Mouse (Mus musculus) midbrain, embryonic 15.5 days (tissue): ENCODE measurements around the gene Foxi1. TPM values are rescaled to one million over a fixed set of nuclear protein-coding genes. Genes with fewer than 3 reads are reported as not detected.
"Not testable (repeated sequence)": the region's sequence is repeated elsewhere in the genome, so short reads cannot be mapped to it uniquely, and the experiment has no call there.

Experiments used
- ATAC-seq: fragments of 200-750 bp; cut with Nextera tagmentation; replicated peaks from 2 replicates; pipeline ENCODE4 v1.8.0; 2017; ENCODE audit warnings: moderate TSS enrichment
- H3K27ac ChIP-seq: fragments of 300-500 bp; sonication (generic); 2 replicates; pipeline ENCODE4 v1.5.1; 2015; ENCODE audit warnings: mild to moderate bottlenecking, inconsistent platforms
- H3K27me3 ChIP-seq: fragments of 300-500 bp; sonication (generic); replicated peaks from 2 replicates; pipeline ENCODE4 v1.6.1; 2015; ENCODE audit warnings: inconsistent platforms
- H3K36me3 ChIP-seq: fragments of 300-500 bp; sonication (generic); replicated peaks from 2 replicates; pipeline ENCODE4 v1.6.1; 2015; ENCODE audit warnings: inconsistent platforms
- H3K4me1 ChIP-seq: fragments of 300-500 bp; sonication (generic); 2 replicates; pipeline ENCODE4 v1.6.1; 2015; ENCODE audit warnings: inconsistent platforms
- H3K4me2 ChIP-seq: fragments of 300-500 bp; sonication (generic); 2 replicates; pipeline ENCODE4 v1.6.1; 2015; ENCODE audit warnings: inconsistent platforms, mild to moderate bottlenecking, moderate library complexity
- H3K4me3 ChIP-seq: fragments of 300-500 bp; sonication (generic); 2 replicates; pipeline ENCODE4 v1.5.1; 2015; ENCODE audit warnings: mild to moderate bottlenecking, inconsistent platforms
- H3K9ac ChIP-seq: fragments of 300-500 bp; sonication (generic); 2 replicates; pipeline ENCODE4 v1.6.1; 2015; ENCODE audit warnings: mild to moderate bottlenecking, inconsistent platforms
- H3K9me3 ChIP-seq: fragments of 300-500 bp; sonication (generic); 2 replicates; pipeline ENCODE4 v1.6.1; 2016; ENCODE audit warnings: inconsistent platforms
- WGBS: fragments of 180-500 bp; shearing (Covaris S2); methylation state at CpG from one replicate; pipeline ENCODE4 v1.1.7; 2015; ENCODE audit warnings: mixed read lengths; 5-methylcytosine and 5-hydroxymethylcytosine counted together
- polyA plus RNA-seq: library from polyadenylated mRNA; unstranded; fragments of >200 nt; fragmentation: Nextera tagmentation; extraction: Ambion mirVana; gene quantifications from 2 replicates; pipeline ENCODE4 v1.2.1, GENCODE M21; 2015

Gene Foxi1
- polyA plus RNA-seq: not detected in 2 replicates

DNA sequence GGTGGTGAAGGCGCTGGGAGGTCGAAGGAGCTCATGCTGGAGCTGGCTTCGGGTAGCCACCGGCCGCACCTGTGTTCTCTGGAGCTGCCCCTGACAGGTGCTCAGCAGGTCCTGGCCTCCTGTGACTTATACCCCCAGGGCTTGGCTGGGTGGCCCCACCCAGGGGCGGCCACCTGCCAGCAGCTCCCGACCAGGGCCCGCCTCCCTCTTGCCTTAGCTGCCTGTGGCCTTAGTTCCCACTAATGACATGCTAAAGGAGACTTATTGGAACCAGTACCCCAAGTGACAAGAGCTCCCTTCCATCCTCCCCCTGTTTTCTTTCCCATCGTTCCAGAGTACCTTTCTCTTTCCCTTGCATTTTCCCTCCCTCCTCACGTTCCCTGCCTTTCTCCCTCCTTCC, at the start of gene Foxi1:
Gene Foxi1, minus strand, starts transcription at position 101 of the 400 bp plus-strand sequence.
- no peaks in the 10 kb centered on the region for H3K36me3 ChIP-seq
- no peak within 1 kb of the TSS for H3K27ac ChIP-seq
- no peaks in the 10 kb centered on the region for H3K27me3 ChIP-seq
- no peaks in the 10 kb centered on the region for H3K9me3 ChIP-seq
- no peak within 1 kb of the TSS for H3K4me2 ChIP-seq
- WGBS: 79% methylated on average over 10 of the region's 10 CpGs
- no peak for ATAC-seq
- no peaks in the 10 kb centered on the region for H3K4me1 ChIP-seq
- H3K9ac ChIP-seq: no peak within 1 kb of the TSS
- no peak within 1 kb of the TSS for H3K4me3 ChIP-seq

DNA sequence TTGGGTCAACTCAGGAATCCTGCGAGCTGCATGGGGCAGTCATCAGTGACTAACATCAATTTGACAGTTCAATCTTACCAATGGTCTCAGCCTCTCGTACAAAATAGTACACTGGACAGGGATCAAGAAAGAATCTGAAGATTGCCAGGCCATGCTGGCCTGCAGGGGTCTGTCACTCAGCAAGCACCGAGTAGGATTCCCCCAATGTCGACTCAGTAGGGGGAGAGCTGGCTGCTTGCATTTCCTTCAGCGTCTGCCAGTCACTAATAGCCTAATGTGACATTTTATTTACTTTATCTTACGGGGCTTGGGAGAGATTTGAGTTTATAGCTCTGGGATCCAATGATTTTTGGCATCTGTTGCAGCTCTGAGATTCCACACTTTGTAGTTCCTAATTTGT, 35.1 kb upstream of the Foxi1 start:
- Histone ChIP-seq H3K9me3 (no peaks in the 10 kb centered on the region), H3K9ac (no peak overlapping the region), H3K4me3 (no peak overlapping the region), H3K27me3 (no peaks in the 10 kb centered on the region), H3K27ac (no peak overlapping the region), H3K36me3 (no peaks in the 10 kb centered on the region), H3K4me2 (no peak overlapping the region), H3K4me1 (no peaks in the 10 kb centered on the region)
- ATAC-seq: no peak
- WGBS: 60% methylated on average over 6 of the region's 6 CpGs

DNA sequence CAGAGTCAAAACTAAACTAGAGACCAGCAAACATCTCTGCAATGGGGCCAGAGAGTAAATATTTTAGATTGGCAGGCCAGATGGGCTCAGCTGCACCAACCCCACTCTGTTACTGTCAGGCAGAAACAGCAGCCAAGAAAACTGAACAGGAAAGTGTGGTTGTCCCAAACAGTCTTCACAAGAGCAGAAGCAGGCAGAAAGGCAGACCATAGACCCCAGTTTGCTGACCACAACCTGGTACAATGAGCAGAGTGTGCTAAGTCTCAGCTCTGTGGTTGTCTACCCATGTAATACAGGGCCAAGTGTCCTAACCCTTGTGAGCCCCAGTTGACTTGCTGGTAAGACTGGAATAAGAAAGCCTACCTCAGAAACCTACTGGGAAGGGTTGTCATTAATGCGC, 32.4 kb upstream of the Foxi1 start:
- Histone ChIP-seq H3K4me3 (no peak overlapping the region), H3K4me1 (no peaks in the 10 kb centered on the region), H3K9me3 (no peaks in the 10 kb centered on the region), H3K27me3 (no peaks in the 10 kb centered on the region), H3K36me3 (no peaks in the 10 kb centered on the region), H3K4me2 (no peak overlapping the region), H3K27ac (no peak overlapping the region), H3K9ac (no peak overlapping the region)
- 91% methylated on average over 1 of the region's 1 CpGs for WGBS
- no peak for ATAC-seq

DNA sequence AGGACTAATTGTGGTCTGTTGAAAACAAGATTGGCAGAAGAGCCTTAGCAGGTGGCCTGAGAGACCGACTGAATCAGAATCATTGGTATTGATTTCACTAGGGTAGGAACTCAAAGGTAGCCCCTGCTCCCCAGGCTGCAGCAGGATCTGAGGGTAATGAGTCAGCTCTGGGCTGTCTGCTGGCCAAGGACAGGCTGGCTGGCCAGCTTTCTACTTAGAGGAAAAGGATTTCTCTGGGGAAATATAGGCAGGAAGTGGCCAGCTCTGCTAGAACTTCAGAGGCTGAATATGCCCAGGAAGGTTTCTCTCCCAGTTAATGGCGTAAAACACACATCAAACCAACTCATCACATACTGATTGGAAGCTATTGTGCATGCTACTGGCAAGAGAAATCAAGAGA, 31.8 kb upstream of the Foxi1 start:
- WGBS: 87% methylated on average over 2 of the region's 2 CpGs
- no peaks in the 10 kb centered on the region for H3K9me3 ChIP-seq
- no peaks in the 10 kb centered on the region for H3K36me3 ChIP-seq
- no peak for ATAC-seq
- no peak overlapping the region for H3K9ac ChIP-seq
- H3K4me3 ChIP-seq: no peak overlapping the region
- no peaks in the 10 kb centered on the region for H3K27me3 ChIP-seq
- H3K27ac ChIP-seq: no peak overlapping the region
- no peaks in the 10 kb centered on the region for H3K4me1 ChIP-seq
- no peak overlapping the region for H3K4me2 ChIP-seq

DNA sequence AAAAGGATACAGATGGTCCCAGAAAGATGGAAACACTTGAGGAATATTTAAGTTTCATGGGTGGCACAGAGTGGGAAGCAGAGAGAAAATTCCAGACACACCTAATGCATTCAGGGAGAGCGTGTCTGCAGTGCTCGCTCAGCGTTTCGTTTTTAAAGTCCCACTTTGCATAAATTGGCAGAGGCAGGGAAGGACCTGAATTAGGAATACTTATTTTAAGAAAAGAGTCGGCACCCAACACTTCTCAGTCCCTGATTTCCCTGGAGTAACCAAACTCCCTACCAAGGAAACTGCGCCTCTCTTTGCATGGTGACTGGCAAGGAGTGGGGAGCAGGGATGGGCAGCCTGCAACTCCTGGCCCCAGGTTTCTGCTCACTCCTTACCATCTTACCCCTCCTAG, 29.0 kb upstream of the Foxi1 start:
- no peak for ATAC-seq
- Histone ChIP-seq H3K27ac (no peak overlapping the region), H3K9me3 (no peaks in the 10 kb centered on the region), H3K4me2 (no peak overlapping the region), H3K4me3 (no peak overlapping the region), H3K4me1 (no peaks in the 10 kb centered on the region), H3K27me3 (no peaks in the 10 kb centered on the region), H3K9ac (no peak overlapping the region), H3K36me3 (no peaks in the 10 kb centered on the region)
- 83% methylated on average over 6 of the region's 6 CpGs for WGBS

DNA sequence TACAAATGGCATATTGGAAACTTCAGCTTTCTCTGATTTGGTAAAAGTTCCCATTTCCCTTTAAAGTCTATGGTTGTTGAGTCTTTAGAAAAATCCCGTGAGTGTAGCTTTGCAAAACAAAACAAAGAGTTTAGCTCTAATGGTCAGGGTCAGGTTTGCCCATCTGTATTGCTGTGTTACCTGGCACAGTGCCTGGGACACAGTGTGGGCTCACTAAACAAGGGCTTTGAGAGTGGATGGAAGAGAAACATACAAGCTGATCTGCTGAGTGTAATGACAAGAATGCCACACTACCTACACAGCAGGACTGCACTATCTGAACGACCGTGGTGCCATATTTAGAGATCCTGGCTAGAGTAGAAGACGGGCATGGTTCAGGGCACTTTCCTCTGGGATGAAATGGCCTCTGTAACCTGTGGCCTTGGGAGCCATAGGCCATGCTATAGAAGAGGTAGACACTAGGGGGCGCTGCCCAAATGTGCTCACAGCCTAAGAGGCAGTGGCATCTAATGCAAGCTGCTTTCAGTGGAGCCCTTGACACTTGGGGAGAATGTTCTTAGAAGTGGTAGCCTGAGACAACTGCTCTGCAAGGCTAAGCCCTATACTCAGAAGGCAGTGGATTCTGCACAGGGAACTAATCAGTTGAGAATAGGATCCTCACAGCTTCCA, 28.3 kb upstream of the Foxi1 start:
- Histone ChIP-seq H3K4me3 (no peak overlapping the region), H3K9ac (no peak overlapping the region), H3K36me3 (no peaks in the 10 kb centered on the region), H3K4me1 (no peaks in the 10 kb centered on the region), H3K4me2 (no peak overlapping the region), H3K9me3 (no peaks in the 10 kb centered on the region), H3K27me3 (no peaks in the 10 kb centered on the region), H3K27ac (no peak overlapping the region)
- WGBS: 43% methylated on average over 5 of the region's 5 CpGs
- ATAC-seq: no peak

DNA sequence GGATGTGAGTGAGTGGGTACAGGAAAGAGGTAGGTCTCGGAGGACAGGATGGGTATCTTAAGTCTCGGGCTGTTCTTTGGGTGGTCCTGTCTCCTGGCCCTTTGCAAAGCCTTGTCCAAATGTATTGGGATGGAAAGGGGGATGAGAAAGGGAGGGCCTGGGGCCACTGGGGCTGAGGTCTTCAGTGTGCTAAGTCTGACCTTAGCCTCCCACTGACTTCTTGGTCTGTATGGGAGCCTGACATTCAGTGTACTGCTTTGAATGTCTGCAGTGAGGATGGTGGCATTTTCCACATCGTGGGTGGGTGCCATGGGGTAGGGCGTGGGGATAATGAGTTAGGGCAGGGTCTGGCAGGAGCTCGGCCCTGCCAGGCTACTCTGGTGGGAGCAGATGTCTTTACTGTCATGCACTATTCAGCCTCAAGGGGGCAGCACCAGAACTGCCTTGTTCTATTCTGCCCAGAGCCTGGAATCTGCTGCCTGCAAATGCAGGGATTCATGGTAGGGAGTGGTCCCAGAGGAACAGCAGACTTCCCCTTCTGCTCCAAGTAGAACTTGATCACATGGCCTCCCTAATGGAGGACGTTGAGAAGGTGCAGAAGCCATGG, 21.0 kb upstream of the Foxi1 start:
- Histone ChIP-seq H3K9ac (no peak overlapping the region), H3K4me2 (no peak overlapping the region), H3K9me3 (no peaks in the 10 kb centered on the region), H3K27ac (no peak overlapping the region), H3K4me3 (no peak overlapping the region), H3K27me3 (no peaks in the 10 kb centered on the region), H3K4me1 (no peaks in the 10 kb centered on the region), H3K36me3 (no peaks in the 10 kb centered on the region)
- peak; percentile 75 for ATAC-seq
- WGBS: 43% methylated on average over 6 of the region's 6 CpGs

DNA sequence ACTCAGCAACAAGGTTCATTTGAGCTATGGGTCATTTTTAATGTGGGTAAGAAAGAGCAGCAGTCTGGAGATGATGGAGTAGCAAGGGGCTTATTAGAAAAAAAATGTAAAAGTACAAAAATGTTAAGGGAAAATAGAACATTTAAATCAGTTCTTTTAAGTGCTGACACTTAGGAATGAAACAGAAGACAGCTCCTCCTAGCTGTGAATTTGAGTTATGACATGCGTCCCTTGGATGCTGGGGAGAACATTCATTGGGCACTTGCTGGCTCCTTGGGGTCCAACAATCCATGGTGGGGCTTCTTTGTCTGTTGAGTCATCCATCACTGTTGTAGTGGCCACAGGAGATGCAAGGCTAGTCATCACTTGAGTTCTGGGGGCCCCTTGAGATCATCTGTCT, 19.3 kb upstream of the Foxi1 start:
- no peak overlapping the region for H3K9ac ChIP-seq
- no peak overlapping the region for H3K4me2 ChIP-seq
- H3K27ac ChIP-seq: no peak overlapping the region
- no peaks in the 10 kb centered on the region for H3K27me3 ChIP-seq
- H3K4me1 ChIP-seq: no peaks in the 10 kb centered on the region
- no peak for ATAC-seq
- H3K36me3 ChIP-seq: no peaks in the 10 kb centered on the region
- no peak overlapping the region for H3K4me3 ChIP-seq
- H3K9me3 ChIP-seq: no peaks in the 10 kb centered on the region
- WGBS: 62% methylated on average over 1 of the region's 1 CpGs

DNA sequence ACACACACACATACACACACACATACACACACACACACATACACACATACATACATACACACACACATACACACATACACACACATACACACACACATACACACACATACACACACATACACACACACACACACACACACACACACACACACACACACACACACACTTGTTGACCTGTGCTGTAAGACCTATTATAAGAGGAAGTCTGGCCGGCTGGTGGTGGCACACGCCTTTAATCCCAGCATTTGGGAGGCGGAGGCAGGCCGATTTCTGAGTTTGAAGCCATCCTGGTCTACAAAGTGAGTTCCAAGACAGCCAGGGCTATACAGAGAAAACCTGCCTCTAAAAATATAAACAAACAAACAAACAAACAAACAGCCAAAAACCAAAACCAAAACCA, 12.7 kb upstream of the Foxi1 start:
- H3K4me1 ChIP-seq, H3K9ac ChIP-seq, H3K27ac ChIP-seq, H3K36me3 ChIP-seq, H3K9me3 ChIP-seq, H3K4me2 ChIP-seq, H3K27me3 ChIP-seq, ATAC-seq, H3K4me3 ChIP-seq: not testable (repeated sequence)
- 85% methylated on average over 4 of the region's 4 CpGs for WGBS

DNA sequence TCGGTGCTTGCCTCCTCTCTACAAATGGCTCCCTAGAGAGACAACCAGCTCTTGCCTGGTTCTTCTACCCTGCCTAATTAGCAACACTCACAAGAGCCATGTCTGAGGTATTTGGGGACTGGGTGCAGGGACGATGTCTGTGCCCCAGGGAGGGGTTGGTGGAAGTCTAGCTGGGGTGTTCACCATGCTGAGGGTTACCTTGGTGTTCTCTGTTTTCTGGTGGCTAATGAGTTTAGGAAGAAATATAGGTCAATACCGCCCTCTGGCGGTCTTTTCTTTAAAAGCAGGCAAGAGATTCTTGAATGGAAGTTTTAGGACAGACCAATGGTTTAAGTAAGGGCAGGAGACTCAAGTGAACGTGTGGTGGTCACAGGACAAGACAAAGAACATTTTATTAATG, 5.0 kb upstream of the Foxi1 start:
- 15% methylated on average over 5 of the region's 5 CpGs for WGBS
- no peaks in the 10 kb centered on the region for H3K36me3 ChIP-seq
- no peak overlapping the region for H3K4me3 ChIP-seq
- no peaks in the 10 kb centered on the region for H3K9me3 ChIP-seq
- no peaks in the 10 kb centered on the region for H3K4me1 ChIP-seq
- no peaks in the 10 kb centered on the region for H3K27me3 ChIP-seq
- no peak overlapping the region for H3K27ac ChIP-seq
- no peak overlapping the region for H3K4me2 ChIP-seq
- no peak overlapping the region for H3K9ac ChIP-seq
- peak; percentile 50; the same call in 1 of the 2 replicates for ATAC-seq

DNA sequence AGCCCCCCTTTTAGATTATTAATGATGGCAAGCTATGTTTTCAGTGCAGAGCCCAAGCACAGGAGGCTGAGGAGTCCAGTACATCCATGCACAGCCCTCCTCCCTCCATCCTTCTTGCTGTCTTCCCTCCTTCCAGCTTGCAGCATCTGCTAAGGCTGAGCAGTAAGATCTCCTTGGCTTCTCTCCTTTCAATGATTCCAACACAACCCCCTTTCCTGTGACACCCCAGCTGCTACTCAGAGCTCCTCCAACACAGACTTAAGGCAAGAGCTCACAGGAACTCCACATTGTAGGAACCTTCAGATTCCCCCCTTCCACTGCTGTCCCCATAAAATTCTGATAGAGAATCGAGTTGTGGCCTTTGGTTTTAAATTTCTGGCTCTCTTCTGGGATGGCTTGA, 5.1 kb downstream of the Foxi1 start:
- H3K9me3 ChIP-seq: no peaks in the 10 kb centered on the region
- no peak overlapping the region for H3K4me3 ChIP-seq
- ATAC-seq: no peak
- H3K27me3 ChIP-seq: no peaks in the 10 kb centered on the region
- H3K9ac ChIP-seq: no peak overlapping the region
- H3K4me1 ChIP-seq: no peaks in the 10 kb centered on the region
- 54% methylated on average over 1 of the region's 1 CpGs for WGBS
- H3K36me3 ChIP-seq: no peaks in the 10 kb centered on the region
- H3K4me2 ChIP-seq: no peak overlapping the region
- no peak overlapping the region for H3K27ac ChIP-seq

DNA sequence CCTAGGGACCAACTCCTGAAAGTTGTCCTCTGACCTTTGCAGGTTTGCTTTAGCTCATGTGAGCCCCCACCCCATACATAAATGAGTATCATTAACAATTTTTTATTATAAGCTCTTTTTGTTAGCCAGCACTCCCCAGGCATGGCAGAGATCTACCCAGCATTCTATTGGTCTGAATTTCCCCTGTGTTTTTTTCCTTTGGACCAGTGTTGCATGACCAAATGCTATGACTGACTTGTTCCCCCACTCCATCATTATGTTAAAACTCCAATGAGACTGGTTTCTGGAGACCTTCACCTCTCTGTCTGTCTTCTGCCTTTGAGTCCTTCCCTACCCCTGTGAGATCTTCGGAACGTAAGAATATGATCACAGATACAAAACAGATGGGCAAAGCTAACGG, 12.7 kb downstream of the Foxi1 start:
- Histone ChIP-seq H3K4me1 (no peaks in the 10 kb centered on the region), H3K4me2 (no peak overlapping the region), H3K9me3 (no peaks in the 10 kb centered on the region), H3K27ac (no peak overlapping the region), H3K4me3 (no peak overlapping the region), H3K9ac (no peak overlapping the region), H3K27me3 (no peaks in the 10 kb centered on the region), H3K36me3 (no peaks in the 10 kb centered on the region)
- WGBS: 87% methylated on average over 3 of the region's 3 CpGs
- ATAC-seq: no peak
